ENCODE assay signal across 17 mouse cellular contexts in genomic region chr9:63022486-63022885, GRCm38 (mm10).
"Had no signal": no experiment of that assay in that cellular context is flagged by ENCODE, and none has a peak within 500 bp of the region (broad histone marks: within the 10 kb centered on the region; RNA-seq: fewer than 3 reads in every experiment).

No protein-coding gene starts in this region.

- H3K9ac ChIP-seq: lung, embryonic 15.5 days; midbrain, embryonic 13.5 days; midbrain, embryonic 15.5 days; neural tube, embryonic 12.5 days; stomach, embryonic 15.5 days had no signal

- ATAC-seq: lung, postnatal 0 days; midbrain, embryonic 13.5 days; midbrain, embryonic 15.5 days had no signal

- H3K27ac ChIP-seq: lung, embryonic 15.5 days; macrophage; midbrain, embryonic 13.5 days; midbrain, embryonic 15.5 days; neural tube, embryonic 12.5 days; stomach, embryonic 15.5 days; stomach, postnatal 0 days had no signal

- DNase-seq: lung, adult 2 months; lung, postnatal 14 days; lung, postnatal 36 days; right cerebral cortex, postnatal 14 days; thymus, adult 2 months; thymus, postnatal 25 days; thymus, postnatal 4 days had no signal

- H3K4me1 ChIP-seq: lung, embryonic 15.5 days; megakaryocyte, embryonic 14.5 days; midbrain, embryonic 13.5 days; midbrain, embryonic 15.5 days; neural tube, embryonic 12.5 days; stomach, embryonic 15.5 days had no signal

- H3K4me3 ChIP-seq: lung, embryonic 15.5 days; megakaryocyte, embryonic 14.5 days; midbrain, embryonic 13.5 days; midbrain, embryonic 15.5 days; neural tube, embryonic 12.5 days; stomach, embryonic 15.5 days had no signal

- H3K9me3 ChIP-seq: lung, embryonic 15.5 days; neural tube, embryonic 12.5 days; stomach, embryonic 15.5 days had no signal

- H3K4me2 ChIP-seq: lung, embryonic 15.5 days; midbrain, embryonic 11.5 days; midbrain, embryonic 13.5 days; midbrain, embryonic 15.5 days; neural tube, embryonic 12.5 days; stomach, embryonic 15.5 days had no signal

- H3K27me3 ChIP-seq: lung, embryonic 15.5 days; midbrain, embryonic 13.5 days; midbrain, embryonic 15.5 days; neural tube, embryonic 12.5 days; stomach, embryonic 15.5 days had no signal

- H3K36me3 ChIP-seq: lung, embryonic 15.5 days; midbrain, embryonic 13.5 days; midbrain, embryonic 15.5 days; neural tube, embryonic 12.5 days; stomach, embryonic 15.5 days had no signal
